Mouse (Mus musculus) embryo, embryonic 10 days (tissue): Measurements from ENCODE around the gene Lmo2.

Experiments used
- DNase-seq: peaks from one replicate; pipeline ENCODE4 v3.0.0-alpha.2; 2015; ENCODE audit warnings: low spot score

Gene Lmo2

GRCm38 (mm10) chr2:103941085-103941484 is 16.7 kb upstream of the Lmo2 start:
- no peak for DNase-seq

GRCm38 (mm10) chr2:103944859-103945258 is 12.9 kb upstream of the Lmo2 start:
- DNase-seq: no peak

GRCm38 (mm10) chr2:103945571-103946092 is 12.2 kb upstream of the Lmo2 start:
- no peak for DNase-seq

GRCm38 (mm10) chr2:103946892-103947291 is 10.9 kb upstream of the Lmo2 start:
- DNase-seq: no peak

- DNase-seq: no peak
Observed at GRCm38 (mm10) chr2:103947982-103948655, 9.7 kb upstream of the Lmo2 start.

GRCm38 (mm10) chr2:103953050-103953835 is 4.5 kb upstream of the Lmo2 start:
- DNase-seq: no peak

- DNase-seq: no peak
Observed at GRCm38 (mm10) chr2:103955714-103956113, 2.1 kb upstream of the Lmo2 start.

GRCm38 (mm10) chr2:103956867-103957266 is 919 bp upstream of the Lmo2 start:
- DNase-seq: no peak

- no peak for DNase-seq
Observed at GRCm38 (mm10) chr2:103958634-103959033, 848 bp downstream of the Lmo2 start.

- DNase-seq: no peak
Observed at GRCm38 (mm10) chr2:103959066-103959465, 1.3 kb downstream of the Lmo2 start.

GRCm38 (mm10) chr2:103959574-103959973 is 1.8 kb downstream of the Lmo2 start:
- DNase-seq: no peak

GRCm38 (mm10) chr2:103962349-103962748 is 4.6 kb downstream of the Lmo2 start:
- no peak for DNase-seq

GRCm38 (mm10) chr2:103965391-103965790 is 7.6 kb downstream of the Lmo2 start:
- no peak for DNase-seq

GRCm38 (mm10) chr2:103968186-103968585 is 10.4 kb downstream of the Lmo2 start:
- no peak for DNase-seq

- DNase-seq: no peak
Observed at GRCm38 (mm10) chr2:103968919-103969436, 11.2 kb downstream of the Lmo2 start.

- peak; percentile 89 for DNase-seq
Observed at GRCm38 (mm10) chr2:103969437-103970040, 11.8 kb downstream of the Lmo2 start.

GRCm38 (mm10) chr2:103970041-103970790 is 12.4 kb downstream of the Lmo2 start:
- peak; percentile 64 for DNase-seq

GRCm38 (mm10) chr2:103970791-103971649 is 13.2 kb downstream of the Lmo2 start:
- peak; percentile 12 for DNase-seq

- DNase-seq: no peak
Observed at GRCm38 (mm10) chr2:103971838-103972237, 14.1 kb downstream of the Lmo2 start.

GRCm38 (mm10) chr2:103975904-103976303 is 18.1 kb downstream of the Lmo2 start:
- no peak for DNase-seq

- DNase-seq: no peak
Observed at GRCm38 (mm10) chr2:103977216-103977615, 19.4 kb downstream of the Lmo2 start.
